Mouse (Mus musculus) lung, adult 2 months (tissue): ENCODE data around the gene Cdc40. TPM values are rescaled to one million over a fixed set of nuclear protein-coding genes. Genes with fewer than 3 reads are reported as not detected.

ENCODE experiments used
- DNase-seq: peaks from one replicate; pipeline ENCODE4 v3.0.0; 2022
- H3K4me1 ChIP-seq: fragments of 200-500 bp; 2 replicates; pipeline ENCODE4 v1.6.1; 2011; ENCODE audit warnings: low read length; ENCODE audit not compliant: control insufficient read depth, insufficient read depth
- H3K4me3 ChIP-seq: fragments of 200-500 bp; replicated peaks from 2 replicates; pipeline ENCODE3; 2011; ENCODE audit warnings: low read depth, mild to moderate bottlenecking, control low read depth, low read length; ENCODE audit errors: extremely low read depth
- CTCF ChIP-seq: fragments of 200-500 bp; IDR thresholded peaks from 2 replicates; pipeline ENCODE4 v1.5.1; 2011; ENCODE audit warnings: mild to moderate bottlenecking, low read length, control low read depth; ENCODE audit not compliant: insufficient read depth
- POLR2A ChIP-seq: fragments of 200-500 bp; IDR thresholded peaks from 2 replicates; pipeline ENCODE4 v1.6.1; 2011; ENCODE audit warnings: low read depth, mild to moderate bottlenecking, control low read depth, low read length, borderline replicate concordance; ENCODE audit errors: extremely low read depth
- WGBS: fragments of 180-500 bp; shearing (Covaris S2); methylation state at CpG from one replicate; pipeline ENCODE4 v1.1.7; 2018; 5-methylcytosine and 5-hydroxymethylcytosine counted together
- polyA plus RNA-seq: library from polyadenylated mRNA; depleted of rRNA; stranded (reverse); fragments of >200 nt; gene quantifications from 2 replicates; pipeline ENCODE4 v1.2.3, GENCODE M21; 2012; rRNA removed

Gene Cdc40
- polyA plus RNA-seq, 1 experiment, result 11.8 TPM

DNA sequence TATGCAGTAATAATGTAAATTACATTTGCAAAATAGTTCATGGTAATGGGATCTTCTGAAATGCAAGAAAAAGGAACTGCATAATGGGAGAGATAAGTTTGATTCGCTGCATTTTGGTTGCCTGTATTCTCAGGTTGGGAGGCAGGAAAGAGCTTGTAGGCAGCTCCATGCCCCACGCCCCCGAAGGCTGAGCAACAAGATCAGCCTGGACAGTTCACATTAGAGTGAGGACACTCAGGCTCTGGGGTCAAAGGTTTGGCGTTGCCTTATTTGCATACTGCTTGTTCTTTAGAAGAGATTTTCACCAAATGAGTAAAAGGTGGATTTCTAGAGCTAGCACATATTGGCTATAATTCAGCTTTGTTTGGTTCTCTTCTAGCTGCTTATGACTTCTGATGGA, 76.9 kb downstream of the Cdc40 start:
- Histone ChIP-seq H3K4me3 (no peak overlapping the region), H3K4me1 (no peaks in the 10 kb centered on the region)
- no peak for DNase-seq
- WGBS, result 88% methylated on average over 4 of the region's 4 CpGs
- TF ChIP-seq CTCF (no peak), POLR2A (no peak)

- TF ChIP-seq CTCF (no peak), POLR2A (no peak)
- Histone ChIP-seq H3K4me3 (no peak overlapping the region), H3K4me1 (no peaks in the 10 kb centered on the region)
- 54% methylated on average over 1 of the region's 1 CpGs for WGBS
- no peak for DNase-seq
Observed at GRCm38 (mm10) chr10:40805221-40805620, 77.9 kb downstream of the Cdc40 start.

DNA sequence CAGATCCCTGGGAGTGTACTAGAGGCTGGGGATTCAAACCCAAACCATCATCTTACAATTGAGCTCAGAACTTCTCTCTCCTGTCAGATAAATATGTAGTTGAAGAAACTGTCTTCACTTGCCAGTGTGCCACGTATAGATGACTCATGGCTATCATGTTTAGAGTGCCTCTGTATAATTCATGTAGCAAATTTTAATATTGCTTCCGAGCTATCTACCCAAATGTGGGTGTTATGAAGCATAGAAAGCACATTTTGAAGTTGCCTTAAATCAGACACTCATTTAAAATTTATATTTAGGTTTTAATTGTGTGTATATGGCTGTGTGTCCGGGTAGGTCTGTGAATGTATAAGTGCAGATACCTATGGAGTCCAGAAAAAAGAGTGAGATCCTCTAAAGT, 91.0 kb downstream of the Cdc40 start:
- WGBS, result 79% methylated on average over 3 of the region's 3 CpGs
- no peaks in the 10 kb centered on the region for H3K4me1 ChIP-seq
- H3K4me3 ChIP-seq, result no peak overlapping the region
- DNase-seq, result no peak
- TF ChIP-seq POLR2A (no peak), CTCF (no peak)

DNA sequence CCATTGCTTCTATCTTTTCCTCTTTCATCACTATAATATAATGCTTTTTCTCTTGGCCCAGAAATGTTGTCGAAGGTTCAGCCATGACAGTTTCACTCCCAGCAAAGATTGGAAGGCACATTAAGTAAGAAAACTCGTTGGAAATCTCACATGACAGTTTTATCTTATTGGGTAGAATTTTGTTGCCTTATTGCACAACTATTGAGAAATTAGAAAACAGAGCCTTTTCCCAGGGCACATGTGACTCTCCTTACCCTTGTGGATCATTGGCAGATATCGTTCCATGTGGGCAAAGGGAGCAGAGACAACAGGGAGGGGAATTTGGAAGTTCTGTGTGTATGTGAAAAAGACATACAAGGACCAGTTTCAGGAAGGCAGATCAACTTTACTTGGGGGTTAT, 92.7 kb downstream of the Cdc40 start:
- no peak overlapping the region for H3K4me3 ChIP-seq
- no peak for DNase-seq
- H3K4me1 ChIP-seq, result no peaks in the 10 kb centered on the region
- TF ChIP-seq CTCF (no peak), POLR2A (no peak)
- WGBS, result 65% methylated on average over 3 of the region's 3 CpGs

Other genes starting within 250 kb of the Cdc40 start
- 16.9 and 18.2 TPM in 2 replicates for gene Mettl24, start 200.0 kb downstream of the Cdc40 start, polyA plus RNA-seq
- gene Wasf1, start 164 bp upstream of the Cdc40 start, polyA plus RNA-seq, result 0.86 and 0.98 TPM in 2 replicates
- gene Gpr6, start 189.0 kb upstream of the Cdc40 start, polyA plus RNA-seq, result not detected in 2 replicates